18 mouse cellular contexts compared by ENCODE assay signal in the genomic region with DNA sequence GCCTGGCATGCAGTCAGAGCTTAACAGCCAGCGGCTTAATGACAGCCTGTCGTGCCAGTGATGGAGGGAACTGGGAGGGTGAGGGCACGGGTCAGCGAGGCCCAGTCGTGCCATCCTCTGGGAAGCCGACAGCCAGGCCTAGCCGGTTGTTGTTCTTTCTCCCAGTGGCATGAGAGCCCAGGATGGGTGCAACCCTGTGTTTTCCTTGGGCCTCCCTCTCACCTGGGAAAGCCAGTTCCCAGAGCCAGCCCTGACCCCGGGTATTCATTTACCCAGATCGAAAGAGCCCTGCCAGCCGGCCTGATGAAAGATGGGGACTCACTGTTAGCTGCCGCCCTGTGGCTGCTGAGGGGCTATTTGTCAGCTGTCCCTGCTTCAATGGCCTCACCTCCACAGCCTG. TPM values are rescaled to one million over a fixed set of nuclear protein-coding genes. Genes with fewer than 3 reads are reported as not detected.
DNase-seq lines count a peak whose midpoint lies in the region; ATAC-seq and TF ChIP-seq lines count a peak whose summit lies in the region.
"Had no signal": no experiment of that assay in that cellular context is flagged by ENCODE, and none has a peak within 500 bp of the region (broad histone marks: within the 10 kb centered on the region; RNA-seq: fewer than 3 reads in every experiment).

No protein-coding gene starts in this region.

- DNase-seq in midbrain, embryonic 10.5 days (ENCODE audit: low spot score) = no peak
- no peak for DNase-seq in hindbrain, embryonic 14.5 days (ENCODE audit: low spot score)
- DNase-seq in kidney, postnatal 0 days (ENCODE audit: low spot score) = peak; percentile 54
- DNase-seq in natural killer cell, adult 2 months (ENCODE audit: low spot score in 2 of 2) = no peak
- DNase-seq in left cerebral cortex, postnatal 25 days (ENCODE audit: low spot score in 2 of 2) = no peak
- no peak for DNase-seq in layer of hippocampus, adult 9-10 months (ENCODE audit: low spot score)
- DNase-seq: cerebellum, postnatal 25 days; heart, adult 2 months; heart, postnatal 36 days; liver, postnatal 0 days; right cerebral cortex, postnatal 14 days had no signal

- intact Hi-C loops in left cerebral cortex, postnatal 25 days (cut with DNase I) = no loop called here

- no peak for ATAC-seq in midbrain, embryonic 13.5 days
- no peak for ATAC-seq in hindbrain, embryonic 14.5 days (ENCODE audit: low FRiP score)
- ATAC-seq in kidney, postnatal 0 days (replicated peaks; ENCODE audit: low FRiP score, low read depth) = peak; percentile 59
- ATAC-seq in stomach, embryonic 14.5 days (ENCODE audit: insufficient number of reproducible peaks, insufficient read depth, low FRiP score, low read depth) = peak; percentile 36; the same call in 1 of the 2 replicates
- ATAC-seq: liver, postnatal 0 days had no signal

- H3K36me3 ChIP-seq in midbrain, embryonic 10.5 days = peaks cover 65% of the 10 kb centered on the region
- H3K36me3 ChIP-seq in midbrain, embryonic 13.5 days = peaks cover 16% of the 10 kb centered on the region; the same call in 1 of the 2 replicates
- H3K36me3 ChIP-seq in hindbrain, embryonic 14.5 days (replicated peaks; ENCODE audit: control insufficient read depth, insufficient read depth) = no peaks in the 10 kb centered on the region
- H3K36me3 ChIP-seq in kidney, postnatal 0 days (ENCODE audit: insufficient read depth, low read length) = no peaks in the 10 kb centered on the region
- no peaks in the 10 kb centered on the region for H3K36me3 ChIP-seq in stomach, embryonic 14.5 days (ENCODE audit: control insufficient read depth, insufficient read depth, low read length)

- H3K9me3 ChIP-seq in midbrain, embryonic 10.5 days (replicated peaks) = no peaks in the 10 kb centered on the region
- no peaks in the 10 kb centered on the region for H3K9me3 ChIP-seq in midbrain, embryonic 13.5 days
- no peaks in the 10 kb centered on the region for H3K9me3 ChIP-seq in hindbrain, embryonic 14.5 days (ENCODE audit: control insufficient read depth, low read length)
- H3K9me3 ChIP-seq in kidney, postnatal 0 days (replicated peaks; ENCODE audit: low read length) = no peaks in the 10 kb centered on the region
- no peaks in the 10 kb centered on the region for H3K9me3 ChIP-seq in stomach, embryonic 14.5 days (ENCODE audit: control insufficient read depth, low read depth, low read length)

- no peak for TF ChIP-seq CTCF in kidney, postnatal 0 days (IDR thresholded peaks at IDR 0.05; ENCODE audit: low read depth)

- WGBS in midbrain, embryonic 10.5 days = 77% methylated on average over 11 of the region's 11 CpGs
- WGBS in midbrain, embryonic 13.5 days = 69% methylated on average over 11 of the region's 11 CpGs
- 36% methylated on average over 11 of the region's 11 CpGs for WGBS in hindbrain, embryonic 14.5 days
- 35% methylated on average over 11 of the region's 11 CpGs for WGBS in kidney, postnatal 0 days
- WGBS in stomach, embryonic 14.5 days = 34% methylated on average over 11 of the region's 11 CpGs

- H3K9ac ChIP-seq in midbrain, embryonic 13.5 days (replicated peaks) = no peak overlapping the region
- H3K9ac ChIP-seq in hindbrain, embryonic 14.5 days = no peak overlapping the region
- H3K9ac ChIP-seq in kidney, postnatal 0 days (ENCODE audit: low read depth, low read length) = no peak overlapping the region
- H3K9ac ChIP-seq in stomach, embryonic 14.5 days (replicated peaks; ENCODE audit: low read depth, low read length) = no peak overlapping the region
- H3K9ac ChIP-seq: liver, postnatal 0 days had no signal

- H3K4me2 ChIP-seq in midbrain, embryonic 13.5 days (replicated peaks) = no peak overlapping the region
- no peak overlapping the region for H3K4me2 ChIP-seq in hindbrain, embryonic 14.5 days (replicated peaks)
- no peak overlapping the region for H3K4me2 ChIP-seq in kidney, postnatal 0 days (ENCODE audit: low read length)
- H3K4me2 ChIP-seq in stomach, embryonic 14.5 days (replicated peaks; ENCODE audit: low read depth, low read length) = no peak overlapping the region

- peaks cover 13% of the 10 kb centered on the region for H3K4me1 ChIP-seq in midbrain, embryonic 10.5 days
- peaks cover 6% of the 10 kb centered on the region; the same call in 1 of the 2 replicates for H3K4me1 ChIP-seq in midbrain, embryonic 13.5 days (replicated peaks)
- H3K4me1 ChIP-seq in hindbrain, embryonic 14.5 days (replicated peaks; ENCODE audit: control insufficient read depth, insufficient read depth, low read length) = peaks cover 12% of the 10 kb centered on the region; the same call in 1 of the 2 replicates
- peaks cover 9% of the 10 kb centered on the region; the same call in 1 of the 2 replicates for H3K4me1 ChIP-seq in kidney, postnatal 0 days (replicated peaks; ENCODE audit: insufficient read depth, low read length)
- 0 out of 2 replicates have a peak, but pooled peaks cover 5% of the 10 kb centered on the region for H3K4me1 ChIP-seq in stomach, embryonic 14.5 days (ENCODE audit: control insufficient read depth, insufficient read depth, low read length)

- 0 out of 2 replicates have a peak overlapping the region, but pooled peaks have one; percentile 23 for H3K27ac ChIP-seq in midbrain, embryonic 10.5 days (replicated peaks)
- H3K27ac ChIP-seq in midbrain, embryonic 13.5 days = no peak overlapping the region
- 0 out of 2 replicates have a peak overlapping the region, but pooled peaks have one; percentile 32 for H3K27ac ChIP-seq in hindbrain, embryonic 14.5 days
- peak overlapping the region; percentile 67; the same call in 1 of the 2 replicates for H3K27ac ChIP-seq in kidney, postnatal 0 days
- H3K27ac ChIP-seq in stomach, embryonic 14.5 days (ENCODE audit: low read length) = no peak overlapping the region
- H3K27ac ChIP-seq: heart, adult 2 months; layer of hippocampus, adult 2 months had no signal

- H3K27me3 ChIP-seq in midbrain, embryonic 10.5 days (ENCODE audit: low read depth, poor library complexity, severe bottlenecking) = peaks cover 84% of the 10 kb centered on the region
- no peaks in the 10 kb centered on the region for H3K27me3 ChIP-seq in midbrain, embryonic 13.5 days
- H3K27me3 ChIP-seq in hindbrain, embryonic 14.5 days (ENCODE audit: control insufficient read depth, insufficient read depth, low read length) = no peaks in the 10 kb centered on the region
- H3K27me3 ChIP-seq in kidney, postnatal 0 days (ENCODE audit: insufficient read depth, low read length) = no peaks in the 10 kb centered on the region
- H3K27me3 ChIP-seq in stomach, embryonic 14.5 days (ENCODE audit: control insufficient read depth, insufficient read depth, low read length) = no peaks in the 10 kb centered on the region

- no peak overlapping the region for H3K4me3 ChIP-seq in midbrain, embryonic 10.5 days
- H3K4me3 ChIP-seq in midbrain, embryonic 13.5 days (replicated peaks) = no peak overlapping the region
- H3K4me3 ChIP-seq in hindbrain, embryonic 14.5 days (replicated peaks; ENCODE audit: low read length) = no peak overlapping the region
- no peak overlapping the region for H3K4me3 ChIP-seq in kidney, postnatal 0 days (replicated peaks; ENCODE audit: low read depth, low read length)
- no peak overlapping the region for H3K4me3 ChIP-seq in stomach, embryonic 14.5 days (ENCODE audit: low read depth, low read length)
- H3K4me3 ChIP-seq: heart, adult 2 months; layer of hippocampus, adult 2 months had no signal

RNA-seq across cellular contexts. Expression of a gene that starts 35.1 kb away (rescaled TPM):
- polyA plus RNA-seq in midbrain, embryonic 10.5 days (2016; fragmentation: Nextera tagmentation; extraction: Ambion mirVana) = not detected in 2 replicates
- polyA plus RNA-seq in midbrain, embryonic 13.5 days (2015; fragmentation: Nextera tagmentation; extraction: Ambion mirVana) = not detected in 2 replicates
- polyA plus RNA-seq in hindbrain, embryonic 14.5 days (2014; fragmentation: Nextera tagmentation; extraction: Ambion mirVana) = not detected in 2 replicates
- not detected in 2 replicates for polyA plus RNA-seq in kidney, postnatal 0 days (2015; fragmentation: Nextera tagmentation; extraction: Ambion mirVana)
- polyA plus RNA-seq in stomach, embryonic 14.5 days (2014; fragmentation: Nextera tagmentation; extraction: Ambion mirVana) = not detected in 2 replicates
- total RNA-seq in left cerebral cortex, postnatal 25 days (2021) = not detected
- total RNA-seq: heart, adult 2 months; heart, postnatal 36 days; layer of hippocampus, adult 2 months; left cerebral cortex, postnatal 36 days; megakaryocyte progenitor cell, adult 5-6 weeks had no signal
- polyA plus RNA-seq: C2C12; heart, adult 2 months; liver, postnatal 0 days; neural tube, embryonic 14.5 days had no signal

RNA-seq across cellular contexts. Expression of a gene that starts 44.1 kb away (rescaled TPM):
- 54.8 and 56.5 TPM in 2 replicates for polyA plus RNA-seq in midbrain, embryonic 10.5 days (2016; fragmentation: Nextera tagmentation; extraction: Ambion mirVana)
- 55.9 and 63.4 TPM in 2 replicates for polyA plus RNA-seq in midbrain, embryonic 13.5 days (2015; fragmentation: Nextera tagmentation; extraction: Ambion mirVana)
- polyA plus RNA-seq in hindbrain, embryonic 14.5 days (2014; fragmentation: Nextera tagmentation; extraction: Ambion mirVana) = 28.1 and 30.8 TPM in 2 replicates
- 24.9 and 26.3 TPM in 2 replicates for polyA plus RNA-seq in kidney, postnatal 0 days (2015; fragmentation: Nextera tagmentation; extraction: Ambion mirVana)
- 0.75 and 2.5 TPM in 2 replicates for polyA plus RNA-seq in stomach, embryonic 14.5 days (2014; fragmentation: Nextera tagmentation; extraction: Ambion mirVana)
- total RNA-seq in left cerebral cortex, postnatal 25 days (2021) = 10 to 100 TPM; 31.3 to 34.4 TPM
- total RNA-seq: megakaryocyte progenitor cell, adult 5-6 weeks had no signal

Comparison
In these comparisons a context has a peak if more than half of its experiments do, and no peak if none do; other contexts are left out.
1. H3K27ac ChIP-seq: peak in midbrain, embryonic 10.5 days (single experiment), hindbrain, embryonic 14.5 days (single experiment) and kidney, postnatal 0 days (single experiment); none in midbrain, embryonic 13.5 days (single experiment) and stomach, embryonic 14.5 days (single experiment).
2. ATAC-seq: peak in kidney, postnatal 0 days (single experiment) and stomach, embryonic 14.5 days (single experiment); none in midbrain, embryonic 13.5 days (single experiment) and hindbrain, embryonic 14.5 days (single experiment).